Mouse (Mus musculus) intestine, embryonic 16.5 days (tissue): ENCODE measurements at regions not wholly inside any gene's neighbourhood (a gene's known extent, or its start where the extent isn't known, plus 50 kb on each side); places are given as distances from the start of the nearest gene placed in this dataset.
A peak's percentile ranks its signal among the peaks of the same experiment; 100 is the strongest.

Experiments
- ATAC-seq: fragments of 200-750 bp; cut with Nextera tagmentation; 2 replicates; pipeline ENCODE4 v1.8.0; 2017; ENCODE audit warnings: moderate TSS enrichment, moderate library complexity
- H3K27ac ChIP-seq: fragments of 300-500 bp; sonication (generic); 2 replicates; pipeline ENCODE4 v1.5.1; 2014; ENCODE audit warnings: mild to moderate bottlenecking, low read length
- H3K27me3 ChIP-seq: fragments of 300-500 bp; sonication (generic); replicated peaks from 2 replicates; pipeline ENCODE4 v1.6.1; 2014; ENCODE audit warnings: low read length, control low read depth, mixed read lengths; ENCODE audit not compliant: control insufficient read depth, insufficient read depth
- H3K36me3 ChIP-seq: fragments of 300-500 bp; sonication (generic); 2 replicates; pipeline ENCODE4 v1.6.1; 2014; ENCODE audit warnings: low read length, control low read depth; ENCODE audit not compliant: control insufficient read depth, insufficient read depth
- H3K4me1 ChIP-seq: fragments of 300-500 bp; sonication (generic); 2 replicates; pipeline ENCODE4 v1.6.1; 2014; ENCODE audit warnings: low read length, control low read depth, mixed read lengths; ENCODE audit not compliant: control insufficient read depth, insufficient read depth
- H3K4me2 ChIP-seq: fragments of 300-500 bp; sonication (generic); 2 replicates; pipeline ENCODE4 v1.6.1; 2014; ENCODE audit warnings: low read depth, low read length, control low read depth
- H3K4me3 ChIP-seq: fragments of 300-500 bp; sonication (generic); 2 replicates; pipeline ENCODE4 v1.5.1; 2014; ENCODE audit warnings: mild to moderate bottlenecking, low read length
- H3K9ac ChIP-seq: fragments of 300-500 bp; sonication (generic); 2 replicates; pipeline ENCODE4 v1.6.1; 2014; ENCODE audit warnings: low read depth, low read length
- H3K9me3 ChIP-seq: fragments of 300-500 bp; sonication (generic); 2 replicates; pipeline ENCODE4 v1.6.1; 2016; ENCODE audit warnings: low read length, control low read depth; ENCODE audit not compliant: control insufficient read depth
- WGBS: fragments of 180-500 bp; shearing (Covaris S2); extraction: QIAGEN DNeasy Blood & Tissue Kit; methylation state at CpG from one replicate; pipeline ENCODE4 v1.1.7; 2014; 5-methylcytosine and 5-hydroxymethylcytosine counted together

DNA sequence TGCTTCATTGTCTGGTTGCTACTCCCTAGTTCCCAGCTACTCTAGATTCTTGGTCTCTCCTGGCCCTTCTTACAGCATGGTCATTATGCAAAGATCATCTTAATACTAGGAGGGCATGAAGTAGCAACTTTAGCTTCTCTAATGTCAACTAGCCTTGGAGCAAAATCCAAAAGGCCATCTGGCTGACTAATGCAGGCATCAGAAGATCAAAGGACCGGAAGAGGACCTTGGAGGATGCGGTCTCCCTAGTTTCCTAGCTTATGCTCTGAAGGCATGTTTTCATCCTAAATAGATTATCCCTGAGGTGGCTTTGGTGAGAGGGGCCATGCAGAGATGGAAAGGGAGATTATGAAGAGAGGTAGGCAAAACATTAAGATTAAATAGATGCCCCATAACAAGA is 75.7 kb upstream of the Frmd6 start:
- no peaks in the 10 kb centered on the region for H3K27me3 ChIP-seq
- H3K36me3 ChIP-seq: no peaks in the 10 kb centered on the region
- peaks cover 9% of the 10 kb centered on the region; the same call in 1 of the 2 replicates for H3K4me1 ChIP-seq
- H3K27ac ChIP-seq: no peak overlapping the region
- no peak overlapping the region for H3K9ac ChIP-seq
- no peak for ATAC-seq
- WGBS: 74% methylated on average over 2 of the region's 2 CpGs
- H3K4me3 ChIP-seq: no peak overlapping the region
- no peak overlapping the region for H3K4me2 ChIP-seq
- no peaks in the 10 kb centered on the region for H3K9me3 ChIP-seq

DNA sequence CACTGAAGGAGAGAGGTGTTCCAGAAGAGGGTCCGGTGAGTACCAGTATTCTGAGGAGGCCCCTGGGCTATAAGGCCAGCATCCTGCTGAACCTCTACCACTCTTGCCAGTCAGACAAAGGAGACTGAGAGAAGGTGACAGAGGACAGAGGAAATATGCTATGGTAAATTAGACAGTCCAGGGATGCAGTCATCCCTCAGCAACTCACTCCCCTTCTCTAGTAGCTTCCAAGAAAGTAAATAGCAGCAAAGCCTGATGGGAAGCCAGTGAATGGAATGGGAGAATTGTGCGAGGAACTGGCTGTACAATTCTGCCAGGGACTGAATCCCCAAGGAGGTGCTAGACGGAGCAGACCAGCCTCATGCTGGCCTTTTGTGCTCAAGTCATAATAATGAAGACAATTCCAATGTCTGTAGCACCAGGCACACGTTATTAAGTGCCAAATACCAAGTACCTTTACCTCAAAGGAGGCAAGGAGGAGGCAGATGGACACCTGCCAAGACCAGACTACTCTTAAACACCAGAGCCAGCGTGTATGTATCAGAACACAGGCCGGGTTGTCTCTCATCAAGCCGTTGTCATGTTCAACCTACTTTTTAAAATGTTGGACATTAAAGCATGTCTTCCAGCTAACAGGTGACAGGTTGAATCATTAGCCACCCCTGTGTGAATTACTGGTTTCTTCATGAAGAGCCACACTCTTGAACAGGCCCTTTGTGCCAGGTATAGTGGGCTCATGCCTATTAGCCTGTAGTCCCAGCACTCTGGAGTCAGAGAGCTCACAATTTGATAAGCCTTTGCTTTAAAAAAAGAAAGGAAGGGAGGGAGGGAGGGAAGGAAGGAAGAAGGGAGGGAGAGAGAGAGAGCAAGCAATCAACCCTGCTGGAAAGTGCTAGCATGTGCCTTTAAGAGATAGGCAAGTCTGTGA is 74.4 kb upstream of the Frmd6 start:
- no peak overlapping the region for H3K27ac ChIP-seq
- ATAC-seq: no peak
- no peaks in the 10 kb centered on the region for H3K9me3 ChIP-seq
- H3K36me3 ChIP-seq: no peaks in the 10 kb centered on the region
- WGBS: 81% methylated on average over 7 of the region's 7 CpGs
- no peak overlapping the region for H3K4me2 ChIP-seq
- H3K9ac ChIP-seq: no peak overlapping the region
- no peaks in the 10 kb centered on the region for H3K27me3 ChIP-seq
- H3K4me3 ChIP-seq: no peak overlapping the region
- peaks cover 9% of the 10 kb centered on the region; the same call in 1 of the 2 replicates for H3K4me1 ChIP-seq

DNA sequence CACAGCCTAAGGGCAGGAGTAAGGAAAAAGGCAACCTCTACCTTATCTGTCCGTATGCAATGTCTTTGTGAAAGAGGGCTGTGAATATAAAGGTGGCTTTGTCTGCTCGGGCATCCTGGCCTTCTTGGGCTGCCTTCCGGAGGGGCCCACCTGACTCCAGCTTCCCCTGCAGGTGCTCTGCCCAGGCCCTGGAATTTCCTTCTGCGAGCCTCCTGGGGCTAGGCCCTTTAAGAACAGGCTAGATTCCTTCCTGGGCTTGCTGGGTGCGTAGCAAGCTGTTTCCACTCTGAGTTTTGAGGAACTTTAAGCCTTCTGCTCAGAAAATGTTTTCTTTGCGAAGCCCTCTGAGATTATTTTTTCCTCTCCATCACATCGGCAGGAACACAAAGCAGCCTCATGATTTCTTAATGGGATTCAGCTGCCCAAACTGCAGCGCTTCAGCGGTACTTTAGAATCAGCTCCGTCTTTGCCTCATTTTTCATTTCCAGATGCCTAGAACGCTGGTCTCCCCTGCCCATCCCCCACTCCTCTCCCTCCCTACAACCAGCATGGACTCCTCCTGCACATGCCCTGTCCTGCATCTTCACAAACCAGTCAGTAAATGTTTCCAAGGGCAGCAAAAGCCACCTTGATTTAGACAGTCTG is 72.9 kb upstream of the Frmd6 start:
- no peak overlapping the region for H3K27ac ChIP-seq
- 34% methylated on average over 11 of the region's 11 CpGs for WGBS
- no peak overlapping the region for H3K4me3 ChIP-seq
- H3K27me3 ChIP-seq: no peaks in the 10 kb centered on the region
- no peak overlapping the region for H3K4me2 ChIP-seq
- no peaks in the 10 kb centered on the region for H3K9me3 ChIP-seq
- peaks cover 9% of the 10 kb centered on the region; the same call in 1 of the 2 replicates for H3K4me1 ChIP-seq
- no peak for ATAC-seq
- H3K36me3 ChIP-seq: no peaks in the 10 kb centered on the region
- no peak overlapping the region for H3K9ac ChIP-seq

- Histone ChIP-seq H3K27ac (no peak overlapping the region), H3K36me3 (no peaks in the 10 kb centered on the region), H3K4me3 (no peak overlapping the region), H3K4me2 (no peak overlapping the region), H3K9ac (no peak overlapping the region), H3K4me1 (peaks cover 9% of the 10 kb centered on the region; the same call in 1 of the 2 replicates), H3K9me3 (no peaks in the 10 kb centered on the region), H3K27me3 (no peaks in the 10 kb centered on the region)
- ATAC-seq: no peak
- 69% methylated on average over 4 of the region's 4 CpGs for WGBS
Measured at GRCm38 (mm10) chr12:70752911-70753290, 72.4 kb upstream of the Frmd6 start.

DNA sequence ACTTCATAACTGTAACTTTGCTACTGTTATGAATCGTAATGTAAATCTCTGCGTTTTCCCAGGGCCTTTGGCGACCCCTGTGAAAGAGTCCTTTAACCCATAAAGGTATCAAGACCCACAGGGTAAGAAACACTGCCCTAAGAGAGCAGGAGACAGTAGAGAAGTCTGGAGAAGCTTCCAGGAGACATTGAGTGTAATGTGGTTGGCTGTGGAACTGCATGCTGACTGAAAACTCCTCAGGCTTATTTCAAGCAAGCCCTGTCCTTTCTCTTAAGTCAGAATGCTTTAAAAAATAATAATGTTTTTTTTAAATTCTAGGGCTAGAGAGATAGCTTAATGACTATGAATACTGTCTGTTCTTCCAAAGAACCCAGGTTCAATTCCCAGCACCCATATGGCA is 71.9 kb upstream of the Frmd6 start:
- ATAC-seq: no peak
- no peak overlapping the region for H3K27ac ChIP-seq
- 86% methylated on average over 3 of the region's 3 CpGs for WGBS
- no peak overlapping the region for H3K4me3 ChIP-seq
- no peaks in the 10 kb centered on the region for H3K9me3 ChIP-seq
- no peak overlapping the region for H3K4me2 ChIP-seq
- H3K36me3 ChIP-seq: no peaks in the 10 kb centered on the region
- H3K4me1 ChIP-seq: peaks cover 9% of the 10 kb centered on the region; the same call in 1 of the 2 replicates
- no peaks in the 10 kb centered on the region for H3K27me3 ChIP-seq
- H3K9ac ChIP-seq: no peak overlapping the region

GRCm38 (mm10) chr12:70758080-70758479 is 67.2 kb upstream of the Frmd6 start:
- 71% methylated on average over 6 of the region's 6 CpGs for WGBS
- Histone ChIP-seq H3K4me2 (no peak overlapping the region), H3K27ac (no peak overlapping the region), H3K9ac (no peak overlapping the region), H3K4me1 (no peaks in the 10 kb centered on the region), H3K4me3 (no peak overlapping the region), H3K27me3 (no peaks in the 10 kb centered on the region), H3K36me3 (no peaks in the 10 kb centered on the region), H3K9me3 (no peaks in the 10 kb centered on the region)
- peak; percentile 65 for ATAC-seq

DNA sequence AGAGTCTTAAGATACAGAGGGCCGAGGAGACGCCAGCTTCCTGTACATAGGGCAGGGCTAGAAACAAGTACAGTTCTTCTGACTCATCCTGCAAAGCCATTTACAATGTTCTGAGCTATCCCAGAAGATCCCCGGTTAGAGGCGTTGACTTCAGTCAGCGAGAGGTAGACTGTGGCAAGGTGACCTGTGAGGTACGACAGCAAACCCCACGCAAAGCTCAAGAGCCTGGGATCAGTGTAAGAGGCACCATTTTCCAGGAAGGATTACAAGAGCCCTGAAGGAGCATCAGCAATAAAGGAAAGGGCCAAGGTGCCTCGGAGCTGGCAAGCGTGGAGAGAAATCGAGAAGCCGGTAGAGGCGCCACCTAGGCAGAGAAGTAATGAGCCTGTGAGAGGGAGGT is 61.8 kb upstream of the Frmd6 start:
- H3K9ac ChIP-seq: no peak overlapping the region
- H3K9me3 ChIP-seq: no peaks in the 10 kb centered on the region
- H3K27ac ChIP-seq: no peak overlapping the region
- H3K4me3 ChIP-seq: no peak overlapping the region
- H3K36me3 ChIP-seq: no peaks in the 10 kb centered on the region
- H3K4me2 ChIP-seq: no peak overlapping the region
- WGBS: 87% methylated on average over 12 of the region's 12 CpGs
- ATAC-seq: no peak
- H3K4me1 ChIP-seq: no peaks in the 10 kb centered on the region
- H3K27me3 ChIP-seq: no peaks in the 10 kb centered on the region

DNA sequence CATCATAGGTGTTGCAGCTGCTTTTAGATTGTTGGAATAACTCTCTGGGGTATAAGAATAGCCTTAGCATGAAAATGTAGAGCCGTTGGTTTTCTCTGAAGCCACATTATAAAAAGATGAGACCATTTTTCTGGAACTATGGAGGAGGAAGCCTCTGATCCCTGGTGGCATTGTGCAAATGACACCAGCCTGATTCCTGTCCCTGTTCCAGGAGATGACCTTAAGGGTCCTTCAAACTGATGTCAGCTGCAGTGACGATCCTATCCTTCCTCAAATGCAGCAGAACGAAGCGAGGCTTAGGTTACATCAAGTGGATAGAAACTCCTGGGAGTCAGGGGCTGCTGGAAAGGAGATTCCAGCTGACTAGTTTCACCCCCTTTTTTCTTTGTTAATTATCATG is 59.0 kb upstream of the Frmd6 start:
- H3K9ac ChIP-seq: no peak overlapping the region
- ATAC-seq: no peak
- no peaks in the 10 kb centered on the region for H3K9me3 ChIP-seq
- H3K27ac ChIP-seq: no peak overlapping the region
- H3K27me3 ChIP-seq: no peaks in the 10 kb centered on the region
- H3K4me1 ChIP-seq: no peaks in the 10 kb centered on the region
- no peak overlapping the region for H3K4me3 ChIP-seq
- no peak overlapping the region for H3K4me2 ChIP-seq
- no peaks in the 10 kb centered on the region for H3K36me3 ChIP-seq
- WGBS: 89% methylated on average over 4 of the region's 4 CpGs

DNA sequence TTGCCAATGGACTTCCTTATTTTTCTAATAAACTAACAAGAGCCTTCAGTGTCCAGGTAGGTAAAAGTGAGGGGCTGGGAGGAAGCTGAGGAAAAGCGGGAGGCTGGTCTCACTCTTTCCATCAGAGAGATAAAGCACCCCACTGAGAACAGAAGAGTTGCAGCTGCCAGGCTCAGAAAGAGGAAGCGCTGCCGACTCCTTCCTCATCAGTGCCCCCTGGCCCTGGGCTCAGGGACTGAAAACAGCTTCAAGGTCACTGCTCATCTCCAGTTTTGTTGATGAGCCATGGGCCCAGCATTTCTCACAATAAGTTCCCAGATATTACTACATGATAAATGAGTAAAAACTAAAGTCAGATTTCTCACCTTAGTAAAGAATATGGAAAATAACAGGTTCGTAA is 57.4 kb upstream of the Frmd6 start:
- 67% methylated on average over 4 of the region's 4 CpGs for WGBS
- ATAC-seq: no peak
- Histone ChIP-seq H3K36me3 (no peaks in the 10 kb centered on the region), H3K27ac (no peak overlapping the region), H3K4me1 (no peaks in the 10 kb centered on the region), H3K27me3 (no peaks in the 10 kb centered on the region), H3K9me3 (no peaks in the 10 kb centered on the region), H3K4me2 (no peak overlapping the region), H3K4me3 (no peak overlapping the region), H3K9ac (no peak overlapping the region)
